Mouse (Mus musculus) cerebellum, adult 2 months (tissue): ENCODE measurements around the gene Zfp866. TPM values are rescaled to one million over a fixed set of nuclear protein-coding genes. Genes with fewer than 3 reads are reported as not detected.

ENCODE experiments used
- DNase-seq, 2 experiments: peaks; one replicate each; pipeline ENCODE4 v3.0.0; 2021
- H3K27ac ChIP-seq: fragments of 200-500 bp; 2 replicates; pipeline ENCODE4 v1.5.1; 2012; ENCODE audit warnings: low read length, control low read depth, inconsistent platforms; ENCODE audit not compliant: insufficient read depth
- H3K27me3 ChIP-seq: fragments of 200-500 bp; 2 replicates; pipeline ENCODE4 v1.6.1; 2012; ENCODE audit warnings: inconsistent platforms, mild to moderate bottlenecking, low read length, moderate library complexity; ENCODE audit not compliant: control insufficient read depth, insufficient read depth
- H3K4me1 ChIP-seq: fragments of 200-500 bp; 2 replicates; pipeline ENCODE4 v1.6.1; 2011; ENCODE audit warnings: low read length; ENCODE audit not compliant: control insufficient read depth, insufficient read depth
- H3K4me3 ChIP-seq: fragments of 200-500 bp; replicated peaks from 2 replicates; pipeline ENCODE3; 2011; ENCODE audit warnings: mild to moderate bottlenecking, low read depth, low read length, control low read depth; ENCODE audit not compliant: insufficient read depth
- CTCF ChIP-seq: fragments of 200-500 bp; IDR thresholded peaks from 2 replicates; pipeline ENCODE4 v1.5.1; 2011; ENCODE audit warnings: low read depth, mild to moderate bottlenecking, control low read depth, low read length, moderate library complexity, borderline replicate concordance; ENCODE audit not compliant: insufficient read depth
- POLR2A ChIP-seq: fragments of 200-500 bp; IDR thresholded peaks from 2 replicates; pipeline ENCODE4 v1.6.1; 2011; ENCODE audit warnings: low read length, control low read depth, borderline replicate concordance; ENCODE audit not compliant: insufficient read depth
- WGBS: fragments of 180-500 bp; shearing (Covaris S2); methylation state at CpG from one replicate; pipeline ENCODE4 v1.1.7; 2018; 5-methylcytosine and 5-hydroxymethylcytosine counted together
- polyA plus RNA-seq: library from polyadenylated mRNA; depleted of rRNA; stranded (reverse); fragments of >200 nt; gene quantifications from 2 replicates; pipeline ENCODE4 v1.2.3, GENCODE M21; 2012

Zfp866 gene
- polyA plus RNA-seq, 1 experiment = 30.6 TPM

GRCm38 (mm10) chr8:69815396-69815795 lies 24.4 kb upstream of the Zfp866 start:
- Histone ChIP-seq H3K27me3 (no peaks in the 10 kb centered on the region), H3K4me3 (no peak overlapping the region), H3K27ac (no peak overlapping the region), H3K4me1 (no peaks in the 10 kb centered on the region)
- DNase-seq = no peak
- 90% methylated on average over 4 of the region's 4 CpGs for WGBS
- TF ChIP-seq POLR2A = no peak
- no peak for TF ChIP-seq CTCF

- TF ChIP-seq POLR2A = no peak
- TF ChIP-seq CTCF = no peak
- DNase-seq = no peak
- Histone ChIP-seq H3K4me1 (no peaks in the 10 kb centered on the region), H3K27ac (no peak overlapping the region), H3K4me3 (no peak overlapping the region), H3K27me3 (no peaks in the 10 kb centered on the region)
- 78% methylated on average over 2 of the region's 2 CpGs for WGBS
These were observed 23.9 kb upstream of the Zfp866 start for GRCm38 (mm10) chr8:69814881-69815280.

- 80% methylated on average over 3 of the region's 3 CpGs for WGBS
- Histone ChIP-seq H3K4me1 (0 out of 2 replicates have a peak, but pooled peaks cover 3% of the 10 kb centered on the region), H3K27ac (no peak overlapping the region), H3K4me3 (no peak overlapping the region), H3K27me3 (no peaks in the 10 kb centered on the region)
- no peak for DNase-seq
- no peak for TF ChIP-seq POLR2A
- TF ChIP-seq CTCF = no peak
These were observed 18.8 kb upstream of the Zfp866 start for GRCm38 (mm10) chr8:69809820-69810219.

- no peak for DNase-seq
- TF ChIP-seq POLR2A (no peak), CTCF (no peak)
These were observed 18.0 kb upstream of the Zfp866 start for GRCm38 (mm10) chr8:69808864-69809403.

GRCm38 (mm10) chr8:69808094-69808863 lies 17.3 kb upstream of the Zfp866 start, which contains the start of gene Gmip:
Gmip (plus strand) TSS chr8:69808679.
- Histone ChIP-seq H3K4me3 (peak within 1 kb of the TSS; percentile 49), H3K27ac (no peak within 1 kb of the TSS), H3K4me1 (0 out of 2 replicates have a peak, but pooled peaks cover 3% of the 10 kb centered on the region), H3K27me3 (no peaks in the 10 kb centered on the region)
- 9% methylated on average over 26 of the region's 28 CpGs for WGBS
- no peak for TF ChIP-seq POLR2A
- no peak for TF ChIP-seq CTCF
- peak in 1 of 2 experiments; percentile 29 for DNase-seq

More at GRCm38 (mm10) chr8:69808864-69809403, 18.0 kb upstream of the Zfp866 start:
- 3% methylated on average over 23 of the region's 23 CpGs for WGBS
- Histone ChIP-seq H3K27me3 (no peaks in the 10 kb centered on the region), H3K27ac (no peak overlapping the region), H3K4me3 (peak overlapping the region; percentile 49), H3K4me1 (0 out of 2 replicates have a peak, but pooled peaks cover 3% of the 10 kb centered on the region)

- 71% methylated on average over 5 of the region's 5 CpGs for WGBS
- Histone ChIP-seq H3K4me1 (0 out of 2 replicates have a peak, but pooled peaks cover 3% of the 10 kb centered on the region), H3K27me3 (no peaks in the 10 kb centered on the region), H3K27ac (no peak overlapping the region), H3K4me3 (no peak overlapping the region)
- DNase-seq = no peak
- TF ChIP-seq CTCF (no peak), POLR2A (no peak)
These were observed 16.3 kb upstream of the Zfp866 start for GRCm38 (mm10) chr8:69807236-69807635.

GRCm38 (mm10) chr8:69805491-69805890 lies 14.5 kb upstream of the Zfp866 start:
- WGBS = 84% methylated on average over 9 of the region's 9 CpGs
- DNase-seq = no peak
- TF ChIP-seq POLR2A (no peak), CTCF (no peak)
- H3K27me3 ChIP-seq = no peaks in the 10 kb centered on the region
- H3K27ac ChIP-seq = no peak overlapping the region
- H3K4me3 ChIP-seq = no peak overlapping the region
- 0 out of 2 replicates have a peak, but pooled peaks cover 3% of the 10 kb centered on the region for H3K4me1 ChIP-seq
